Mouse (Mus musculus) heart, embryonic 16.5 days (tissue): ENCODE data around the gene Lrrc29. TPM values are rescaled to one million over a fixed set of nuclear protein-coding genes. Genes with fewer than 3 reads are reported as not detected.

Source experiments
- ATAC-seq: fragments of 200-750 bp; cut with Nextera tagmentation; replicated peaks from 2 replicates; pipeline ENCODE4 v1.8.0; 2017; ENCODE audit warnings: moderate number of reproducible peaks; ENCODE audit not compliant: insufficient read depth, low FRiP score; ENCODE audit errors: extremely low read depth
- H3K27ac ChIP-seq: fragments of 300-500 bp; sonication (generic); 2 replicates; pipeline ENCODE4 v1.5.1; 2014; ENCODE audit warnings: mild to moderate bottlenecking, low read length, control low read depth, moderate library complexity
- H3K27me3 ChIP-seq: fragments of 300-500 bp; sonication (generic); 2 replicates; pipeline ENCODE4 v1.6.1; 2014; ENCODE audit warnings: low read length, mixed read lengths; ENCODE audit not compliant: control insufficient read depth, insufficient read depth
- H3K36me3 ChIP-seq: fragments of 300-500 bp; sonication (generic); 2 replicates; pipeline ENCODE4 v1.6.1; 2014; ENCODE audit not compliant: control insufficient read depth, insufficient read depth
- H3K4me1 ChIP-seq: fragments of 300-500 bp; sonication (generic); 2 replicates; pipeline ENCODE4 v1.6.1; 2014; ENCODE audit warnings: low read length, mixed read lengths; ENCODE audit not compliant: control insufficient read depth, insufficient read depth
- H3K4me2 ChIP-seq: fragments of 300-500 bp; sonication (generic); 2 replicates; pipeline ENCODE4 v1.6.1; 2014; ENCODE audit warnings: low read depth, mild to moderate bottlenecking, control low read depth, low read length
- H3K4me3 ChIP-seq: fragments of 300-500 bp; sonication (generic); 2 replicates; pipeline ENCODE4 v1.5.1; 2014; ENCODE audit warnings: mild to moderate bottlenecking, control low read depth, low read length
- H3K9ac ChIP-seq: fragments of 300-500 bp; sonication (generic); 2 replicates; pipeline ENCODE4 v1.6.1; 2014; ENCODE audit warnings: low read length, control low read depth
- H3K9me3 ChIP-seq: fragments of 300-500 bp; sonication (generic); replicated peaks from 2 replicates; pipeline ENCODE4 v1.6.1; 2016; ENCODE audit warnings: low read length; ENCODE audit not compliant: control insufficient read depth
- WGBS: fragments of 180-500 bp; shearing (Covaris S2); extraction: QIAGEN DNeasy Blood & Tissue Kit; methylation state at CpG from one replicate; pipeline ENCODE4 v1.1.7; 2014; 5-methylcytosine and 5-hydroxymethylcytosine counted together
- polyA plus RNA-seq: library from polyadenylated mRNA; unstranded; fragments of >200 nt; fragmentation: Nextera tagmentation; extraction: Ambion mirVana; gene quantifications from 2 replicates; pipeline ENCODE4 v1.2.1, GENCODE M21; 2015

The Lrrc29 gene
- polyA plus RNA-seq, 1 experiment from 2014 or later = 0.84 TPM

- no peak for ATAC-seq
- H3K9me3 ChIP-seq = no peaks in the 10 kb centered on the region
- H3K27ac ChIP-seq = no peak overlapping the region
- H3K4me1 ChIP-seq = peaks cover 26% of the 10 kb centered on the region
- 74% methylated on average over 32 of the region's 32 CpGs for WGBS
- H3K27me3 ChIP-seq = no peaks in the 10 kb centered on the region
- H3K36me3 ChIP-seq = peaks cover 39% of the 10 kb centered on the region
- no peak overlapping the region for H3K9ac ChIP-seq
- no peak overlapping the region for H3K4me3 ChIP-seq
- H3K4me2 ChIP-seq = no peak overlapping the region
These were observed 10.5 kb upstream of the Lrrc29 start for GRCm38 (mm10) chr8:105336373-105337130.

- peaks cover under 1% of the 10 kb centered on the region; the same call in 1 of the 2 replicates for H3K4me1 ChIP-seq
- no peaks in the 10 kb centered on the region for H3K27me3 ChIP-seq
- no peak overlapping the region for H3K27ac ChIP-seq
- peaks cover 67% of the 10 kb centered on the region for H3K36me3 ChIP-seq
- 40% methylated on average over 2 of the region's 2 CpGs for WGBS
- H3K4me2 ChIP-seq = no peak overlapping the region
- H3K9ac ChIP-seq = no peak overlapping the region
- no peak for ATAC-seq
- no peak overlapping the region for H3K4me3 ChIP-seq
- H3K9me3 ChIP-seq = no peaks in the 10 kb centered on the region
These were observed 6.4 kb upstream of the Lrrc29 start for GRCm38 (mm10) chr8:105332523-105332922.

GRCm38 (mm10) chr8:105331931-105332330 is 5.9 kb upstream of the Lrrc29 start:
- ATAC-seq = no peak
- WGBS = 92% methylated on average over 9 of the region's 9 CpGs

GRCm38 (mm10) chr8:105331469-105331868 is 5.4 kb upstream of the Lrrc29 start:
- WGBS = 92% methylated on average over 22 of the region's 22 CpGs
- Histone ChIP-seq H3K4me2 (no peak overlapping the region), H3K27ac (no peak overlapping the region), H3K27me3 (no peaks in the 10 kb centered on the region), H3K4me3 (no peak overlapping the region), H3K4me1 (peaks cover 9% of the 10 kb centered on the region), H3K9ac (no peak overlapping the region), H3K9me3 (no peaks in the 10 kb centered on the region), H3K36me3 (peaks cover 60% of the 10 kb centered on the region)
- no peak for ATAC-seq

More at GRCm38 (mm10) chr8:105331931-105332330, 5.9 kb upstream of the Lrrc29 start:
- Histone ChIP-seq H3K27me3 (no peaks in the 10 kb centered on the region), H3K9ac (no peak overlapping the region), H3K4me3 (no peak overlapping the region), H3K36me3 (peaks cover 65% of the 10 kb centered on the region), H3K4me1 (peaks cover 7% of the 10 kb centered on the region), H3K4me2 (no peak overlapping the region), H3K27ac (no peak overlapping the region), H3K9me3 (no peaks in the 10 kb centered on the region)

- H3K4me2 ChIP-seq = no peak overlapping the region
- H3K9ac ChIP-seq = no peak overlapping the region
- ATAC-seq = no peak
- no peak overlapping the region for H3K4me3 ChIP-seq
- H3K9me3 ChIP-seq = no peaks in the 10 kb centered on the region
- peaks cover 50% of the 10 kb centered on the region for H3K36me3 ChIP-seq
- H3K4me1 ChIP-seq = peaks cover 13% of the 10 kb centered on the region
- H3K27me3 ChIP-seq = no peaks in the 10 kb centered on the region
- H3K27ac ChIP-seq = no peak overlapping the region
- 94% methylated on average over 12 of the region's 12 CpGs for WGBS
These were observed 4.2 kb upstream of the Lrrc29 start for GRCm38 (mm10) chr8:105330325-105330724.

GRCm38 (mm10) chr8:105326968-105327367 is 890 bp upstream of the Lrrc29 start:
- peak overlapping the region; percentile 97 for H3K9ac ChIP-seq
- H3K4me3 ChIP-seq = peak overlapping the region; percentile 96
- peaks cover 17% of the 10 kb centered on the region for H3K4me1 ChIP-seq
- no peak for ATAC-seq
- H3K36me3 ChIP-seq = peaks cover 40% of the 10 kb centered on the region
- no peaks in the 10 kb centered on the region for H3K27me3 ChIP-seq
- no peaks in the 10 kb centered on the region for H3K9me3 ChIP-seq
- H3K4me2 ChIP-seq = peak overlapping the region; percentile 81
- H3K27ac ChIP-seq = peak overlapping the region; percentile 87
- WGBS = 26% methylated on average over 6 of the region's 6 CpGs

GRCm38 (mm10) chr8:105325641-105326093 is 411 bp downstream of the Lrrc29 start:
- ATAC-seq = no peak
- Histone ChIP-seq H3K9me3 (no peaks in the 10 kb centered on the region), H3K4me3 (peak overlapping the region; percentile 96), H3K27ac (peak overlapping the region; percentile 86), H3K4me2 (peak overlapping the region; percentile 96), H3K4me1 (peaks cover 17% of the 10 kb centered on the region), H3K9ac (peak overlapping the region; percentile 97), H3K27me3 (no peaks in the 10 kb centered on the region), H3K36me3 (peaks cover 32% of the 10 kb centered on the region)
- under 1% methylated on average over 12 of the region's 12 CpGs for WGBS

- ATAC-seq = no peak
- Histone ChIP-seq H3K4me1 (peaks cover 17% of the 10 kb centered on the region), H3K36me3 (peaks cover 11% of the 10 kb centered on the region), H3K4me2 (no peak overlapping the region), H3K9me3 (no peaks in the 10 kb centered on the region), H3K27me3 (no peaks in the 10 kb centered on the region), H3K4me3 (no peak overlapping the region), H3K27ac (no peak overlapping the region), H3K9ac (no peak overlapping the region)
- WGBS = 80% methylated on average over 4 of the region's 4 CpGs
These were observed 2.9 kb downstream of the Lrrc29 start for GRCm38 (mm10) chr8:105323183-105323582.

- H3K4me1 ChIP-seq = peaks cover 18% of the 10 kb centered on the region
- H3K36me3 ChIP-seq = peaks cover 10% of the 10 kb centered on the region
- no peaks in the 10 kb centered on the region for H3K9me3 ChIP-seq
- H3K27ac ChIP-seq = no peak overlapping the region
- no peak overlapping the region for H3K4me2 ChIP-seq
- no peaks in the 10 kb centered on the region for H3K27me3 ChIP-seq
- H3K4me3 ChIP-seq = no peak overlapping the region
- no peak for ATAC-seq
- WGBS = 81% methylated on average over 11 of the region's 11 CpGs
- H3K9ac ChIP-seq = no peak overlapping the region
These were observed 7.4 kb downstream of the Lrrc29 start for GRCm38 (mm10) chr8:105318662-105319190.
